Mouse (Mus musculus) adrenal gland, postnatal 36 days (tissue): ENCODE results near the gene Smad6. TPM values are rescaled to one million over a fixed set of nuclear protein-coding genes. Genes with fewer than 3 reads are reported as not detected.

Experiments used
- DNase-seq, 2 experiments: peaks; one replicate each; pipeline ENCODE4 v3.0.0; 2021; ENCODE audit warnings: mixed read lengths in 1 of 2
- total RNA-seq, 2 experiments: library from RNA; stranded (reverse); gene quantifications; 2 replicates each; pipeline ENCODE4 v1.2.3; 2021

Smad6 gene
- total RNA-seq, 2 experiments from 2014 or later, result 6.3 to 12.7 TPM

DNA sequence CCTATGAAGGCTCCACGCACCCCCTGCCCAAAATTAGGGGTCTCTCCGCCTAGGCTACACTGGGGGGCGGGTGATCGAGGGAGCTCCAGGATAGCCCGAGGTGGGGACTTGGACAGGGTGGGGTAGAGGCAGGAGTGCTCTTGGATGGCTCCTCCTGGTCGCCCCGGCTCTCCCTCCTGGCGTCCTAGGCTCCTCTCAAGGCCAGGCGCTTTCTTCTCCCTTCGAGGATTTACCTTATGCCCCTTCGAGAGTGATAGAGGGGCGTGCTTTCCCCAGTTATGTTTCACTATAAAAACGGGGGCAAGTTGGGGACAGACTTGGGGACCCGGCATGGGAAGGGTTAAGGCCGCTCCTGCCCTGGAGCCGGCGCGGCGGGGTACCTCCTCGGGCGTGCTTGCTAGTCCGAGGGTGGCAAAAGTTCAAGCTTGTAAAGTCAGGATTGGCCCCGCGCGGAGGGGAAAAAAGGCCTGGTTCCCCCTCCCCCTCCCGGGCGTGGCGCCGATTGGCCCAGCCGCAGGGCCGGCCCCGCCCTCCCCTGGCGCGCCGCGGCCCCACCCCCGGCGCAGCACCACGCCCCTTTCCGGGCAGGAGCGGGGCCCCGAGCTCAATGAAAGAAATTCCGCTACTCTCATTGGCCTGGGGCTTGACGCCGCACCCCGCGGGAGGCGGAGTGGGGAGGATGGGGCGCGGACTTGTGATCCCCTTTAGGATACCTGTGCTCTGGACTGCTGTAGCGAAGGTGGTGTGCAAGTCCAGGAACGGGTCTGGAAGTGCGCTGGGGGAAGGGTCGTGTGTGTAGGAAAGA, 905 bp upstream of the Smad6 start:
- peak; percentile 97 to 99 for DNase-seq

DNA sequence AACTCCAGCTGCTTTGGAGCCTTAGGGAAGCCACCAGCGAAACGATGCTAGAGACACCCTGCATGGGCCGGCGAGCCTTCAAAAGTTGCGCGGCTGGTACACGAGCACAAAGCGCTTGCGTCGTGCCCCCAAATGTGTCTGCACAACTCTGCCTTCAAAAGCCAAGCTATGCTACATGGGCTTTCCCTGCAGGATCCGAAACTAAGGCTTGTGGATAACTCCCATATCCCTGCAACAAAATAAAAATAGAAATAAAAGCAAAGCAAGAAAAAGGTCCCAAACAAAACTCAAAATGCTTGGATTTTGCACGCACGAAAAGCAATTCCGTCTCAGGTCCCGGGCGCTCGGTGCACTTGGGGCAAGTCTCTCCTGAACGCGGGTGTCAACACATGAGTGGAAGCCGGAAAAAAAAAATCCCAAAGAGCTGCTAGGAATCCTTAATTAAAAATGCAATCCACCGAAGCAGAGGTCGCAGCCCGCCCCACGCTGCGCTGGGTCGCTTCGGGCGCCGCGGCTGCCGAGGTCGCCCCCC, 474 bp downstream of the Smad6 start:
- no peak for DNase-seq

DNA sequence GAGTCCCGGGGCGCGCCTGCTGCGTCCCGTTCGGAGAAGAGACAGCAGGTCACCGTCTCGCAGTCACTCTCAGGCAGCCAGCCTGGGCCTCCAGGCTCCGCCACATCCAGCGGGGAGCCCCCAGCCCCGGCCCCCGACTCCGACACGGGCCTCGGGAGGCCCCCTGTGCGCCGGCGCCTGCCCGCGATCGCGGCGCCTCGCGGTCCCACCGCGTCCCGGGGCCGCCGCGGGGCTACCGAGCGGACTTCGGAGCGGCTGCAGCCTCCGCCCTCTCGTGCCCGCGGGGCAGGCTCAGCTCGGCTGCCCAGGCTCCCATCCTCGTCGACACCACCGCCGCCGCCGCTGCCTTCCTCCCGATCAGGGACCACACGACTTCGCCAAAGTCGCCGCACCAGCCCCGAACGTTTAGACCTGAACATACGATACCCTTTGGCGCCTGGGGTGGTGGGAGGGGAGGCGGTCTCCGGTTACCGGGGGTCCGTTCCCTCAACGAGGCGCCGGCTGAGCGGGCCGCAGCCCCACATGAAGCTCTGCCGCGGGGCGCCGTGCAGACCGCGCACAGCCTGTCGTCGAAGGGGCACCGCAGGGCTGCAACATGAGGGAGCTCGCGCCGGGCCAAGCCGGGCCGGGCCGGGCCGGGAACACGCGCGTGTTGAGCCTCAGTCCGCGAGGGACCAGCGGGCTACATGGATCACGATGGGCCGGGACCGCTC, 1.1 kb downstream of the Smad6 start:
- peak; percentile 49 to 61 for DNase-seq

DNA sequence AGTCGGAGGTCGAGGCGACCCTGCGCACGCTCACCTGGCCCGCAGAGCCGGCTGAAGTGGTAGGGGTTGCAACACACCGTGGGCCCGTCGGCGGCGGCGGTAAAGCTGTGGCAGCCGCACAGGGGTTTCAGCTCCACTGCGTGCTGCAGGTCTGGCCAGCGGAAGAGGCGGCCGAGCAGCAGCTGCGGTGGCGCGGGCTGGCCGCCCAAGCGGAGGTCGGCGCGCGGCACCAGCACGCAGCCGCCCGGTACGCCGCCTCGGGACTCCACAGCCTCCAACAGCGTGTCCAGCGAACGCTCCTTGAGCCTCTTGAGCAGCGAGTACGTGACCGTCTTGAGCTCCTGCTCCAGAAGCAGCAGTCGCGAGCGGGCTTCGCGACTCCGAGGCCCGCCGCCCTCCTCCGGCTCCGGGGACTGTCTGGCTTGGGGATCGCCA, 1.7 kb downstream of the Smad6 start:
- DNase-seq, result peak; percentile 51 to 57

DNA sequence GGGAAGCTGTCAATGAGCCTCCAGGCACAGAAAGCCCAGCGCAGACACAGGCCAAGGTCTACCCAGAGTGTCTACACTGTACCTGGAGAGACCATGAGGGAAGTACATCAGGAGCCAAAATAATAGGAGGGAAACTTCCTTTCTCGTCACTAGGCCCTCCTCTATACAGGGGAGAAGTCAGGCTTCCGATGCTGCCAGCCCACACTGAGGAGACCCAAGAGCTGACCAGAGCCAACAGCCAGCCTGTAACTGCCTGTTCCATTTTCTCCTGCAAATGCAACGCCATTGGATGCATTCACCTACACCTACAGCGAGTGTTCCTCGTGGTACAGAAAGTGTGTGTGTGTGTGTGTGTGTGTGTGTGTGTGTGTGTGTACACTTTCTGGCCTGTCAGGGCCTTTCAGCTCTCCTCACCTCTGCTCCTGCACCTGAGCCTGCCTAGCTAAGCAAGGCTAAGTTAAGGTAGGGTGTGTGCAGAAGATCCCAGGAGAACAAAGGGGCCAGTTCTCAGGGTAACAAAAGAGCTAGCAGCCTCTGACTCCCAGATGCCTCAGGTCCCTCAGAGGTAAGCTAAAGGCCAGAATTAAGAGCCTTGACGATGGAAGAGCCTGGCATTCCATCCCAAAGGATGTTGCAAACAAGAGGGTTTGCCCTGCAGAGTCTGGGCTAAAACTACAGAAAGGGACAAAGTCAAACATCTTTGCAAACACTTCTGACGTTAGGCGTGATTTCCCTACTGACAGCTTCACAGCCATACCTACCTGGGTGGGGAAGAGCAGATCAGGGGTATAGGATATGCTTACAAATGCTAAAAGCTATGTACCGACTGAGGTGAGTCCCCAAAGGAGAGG, 2.6 kb downstream of the Smad6 start:
- no peak for DNase-seq

DNA sequence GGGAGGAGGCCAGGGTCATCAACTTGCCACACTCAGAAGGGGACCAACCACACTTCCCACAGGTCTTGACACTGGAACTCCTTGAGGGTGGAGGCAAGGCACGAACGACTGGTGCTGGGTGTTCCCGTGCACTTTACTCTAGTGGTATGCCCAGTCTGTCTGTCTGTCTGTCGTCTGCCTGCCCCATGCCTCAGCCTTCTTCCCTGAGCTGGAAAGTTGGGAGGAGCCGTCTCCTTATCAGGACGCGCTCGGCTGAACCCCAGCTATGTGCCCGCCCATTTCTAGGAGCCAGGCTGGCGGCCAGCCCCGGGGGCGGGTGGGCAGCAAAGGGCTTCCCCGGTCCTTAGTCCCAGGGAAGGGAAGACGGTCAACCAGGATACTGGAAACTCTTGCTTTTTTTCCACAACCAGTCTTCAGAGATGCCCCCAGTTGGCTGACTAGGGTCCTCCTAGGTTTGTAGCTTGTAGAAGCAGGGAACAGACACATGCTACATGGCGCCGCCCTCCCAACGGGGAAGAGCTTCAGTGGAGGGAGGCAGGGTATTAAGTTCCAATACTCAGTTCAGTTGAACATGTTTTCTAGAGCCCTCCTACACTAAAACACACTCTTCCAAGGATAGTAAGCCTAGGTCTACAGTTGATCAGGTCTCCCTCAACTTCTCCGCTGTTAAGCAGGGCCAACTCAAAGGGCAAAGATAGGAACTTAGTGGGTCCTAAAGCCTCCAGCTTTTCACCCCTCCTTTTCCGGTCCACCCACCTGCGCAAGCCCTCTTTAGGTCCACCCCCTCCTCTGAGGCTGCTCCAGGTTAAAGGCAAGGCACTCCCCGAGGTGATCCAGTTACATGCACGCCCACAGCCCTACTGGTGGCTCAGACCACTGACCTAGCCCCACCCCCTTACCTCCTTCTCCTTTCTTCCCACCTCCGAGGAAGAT, 3.7 kb downstream of the Smad6 start:
- peak; percentile 76 to 79 for DNase-seq

DNA sequence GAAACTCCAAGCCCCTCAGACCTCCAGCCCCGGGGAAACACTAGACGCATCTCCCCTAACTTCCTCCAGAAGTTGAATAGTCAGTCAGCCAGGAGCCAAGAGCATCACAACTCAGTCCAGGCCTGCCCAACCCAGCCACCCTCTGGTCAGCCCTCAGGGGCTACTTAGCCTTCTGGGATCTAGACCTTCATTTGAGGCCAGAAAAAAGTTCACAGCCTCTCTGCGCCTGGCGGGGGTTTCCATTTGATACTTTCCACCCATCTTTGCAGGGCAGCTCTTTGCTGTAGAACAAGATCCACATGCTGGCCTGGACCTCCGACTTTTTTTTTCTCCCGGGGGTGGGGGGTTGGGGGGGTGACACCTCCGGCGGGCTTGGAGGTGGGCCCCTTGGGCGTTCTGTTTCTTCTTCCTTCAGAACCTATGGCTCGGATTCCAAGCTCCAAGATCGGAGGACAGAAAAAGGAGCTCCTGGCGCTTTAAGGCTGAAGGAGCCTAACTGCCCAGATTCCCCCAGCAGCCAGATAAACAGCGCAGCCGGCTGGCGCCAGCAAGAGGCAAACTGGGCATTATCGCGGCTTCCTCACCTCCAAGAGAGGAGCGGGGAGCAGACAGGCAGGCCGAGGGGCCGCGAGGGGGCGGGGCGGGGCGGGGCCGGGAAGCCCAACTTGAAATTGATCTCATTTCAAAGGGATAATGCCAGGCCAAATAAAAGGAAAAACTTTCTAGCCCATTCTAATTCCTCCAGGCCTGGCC, 5.0 kb downstream of the Smad6 start:
- peak; percentile 70 to 76 for DNase-seq

DNA sequence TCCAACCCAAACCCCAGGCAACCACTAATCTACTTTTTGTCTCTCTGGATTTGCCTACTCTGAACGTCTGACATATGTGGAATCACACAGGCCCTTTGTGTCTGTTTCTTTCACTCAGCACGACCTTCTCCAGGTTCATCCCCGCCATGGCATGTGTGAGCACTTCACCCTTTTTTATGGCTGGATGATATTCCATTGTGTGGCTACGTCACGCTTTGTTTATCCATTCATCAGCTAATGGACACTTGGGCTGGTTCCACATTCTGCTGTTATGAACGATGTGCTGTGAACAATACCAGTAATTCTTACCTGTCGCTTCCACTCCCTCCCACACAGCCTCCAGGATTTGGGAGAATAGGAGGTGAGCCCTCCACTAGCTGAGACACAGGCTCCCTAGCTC, 5.8 kb downstream of the Smad6 start:
- no peak for DNase-seq

DNA sequence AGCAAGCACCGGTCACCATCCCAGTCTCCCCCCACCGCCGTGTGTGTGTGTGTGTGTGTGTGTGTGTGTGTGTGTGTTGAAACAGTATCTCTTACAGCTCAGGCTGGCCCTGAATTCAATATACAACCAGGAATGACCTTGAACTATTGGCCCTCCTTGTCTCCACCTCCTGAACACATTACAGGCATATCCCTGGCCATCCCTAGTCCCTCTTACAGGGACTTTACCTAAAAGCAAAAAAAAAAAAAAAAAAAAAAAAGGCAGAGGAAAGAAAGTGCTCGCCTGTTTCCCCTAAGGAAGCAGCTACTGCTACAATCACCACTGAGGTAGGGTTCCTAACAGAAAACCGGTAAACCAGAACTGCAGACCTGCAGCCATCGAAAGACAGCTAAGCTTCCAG, 7.1 kb downstream of the Smad6 start:
- DNase-seq, result no peak

DNA sequence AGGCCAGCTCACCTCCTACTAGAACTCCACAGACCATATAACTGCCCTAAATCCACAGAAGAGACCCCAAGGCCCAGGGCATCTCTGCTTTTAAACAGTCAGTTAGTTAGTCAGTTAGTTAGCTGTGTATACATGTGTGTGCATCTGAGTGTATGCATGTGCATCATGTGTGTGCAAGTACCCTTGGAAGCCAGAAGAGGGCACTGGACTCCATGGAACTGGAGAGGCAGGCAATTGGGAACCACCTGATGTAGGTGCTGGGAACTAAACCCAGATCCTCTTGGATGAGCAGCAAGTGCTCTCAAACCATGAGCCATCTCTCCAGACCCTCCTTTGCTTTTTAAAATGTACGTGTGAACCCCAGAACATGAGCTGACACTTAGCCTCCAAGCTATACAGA, 10.5 kb downstream of the Smad6 start:
- DNase-seq, result no peak

DNA sequence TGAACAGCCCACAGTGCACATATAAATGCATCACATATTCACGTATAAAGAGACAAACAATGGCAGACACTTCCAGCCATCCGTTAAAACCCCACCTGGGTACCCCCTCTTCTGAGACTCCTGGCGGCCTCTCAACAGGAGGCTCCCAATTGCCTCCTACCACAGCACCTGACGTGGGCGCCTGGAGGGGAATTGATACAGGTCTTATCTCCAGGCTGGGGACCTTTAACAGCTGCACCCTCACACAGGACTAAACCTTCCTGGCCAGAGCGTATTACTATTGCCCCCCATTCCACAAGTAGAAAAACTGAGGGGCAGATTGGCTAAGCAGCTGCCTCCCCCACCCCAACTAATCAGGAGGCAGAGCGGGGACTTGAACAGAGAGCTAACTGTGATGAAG, 18.9 kb downstream of the Smad6 start:
- no peak for DNase-seq

DNA sequence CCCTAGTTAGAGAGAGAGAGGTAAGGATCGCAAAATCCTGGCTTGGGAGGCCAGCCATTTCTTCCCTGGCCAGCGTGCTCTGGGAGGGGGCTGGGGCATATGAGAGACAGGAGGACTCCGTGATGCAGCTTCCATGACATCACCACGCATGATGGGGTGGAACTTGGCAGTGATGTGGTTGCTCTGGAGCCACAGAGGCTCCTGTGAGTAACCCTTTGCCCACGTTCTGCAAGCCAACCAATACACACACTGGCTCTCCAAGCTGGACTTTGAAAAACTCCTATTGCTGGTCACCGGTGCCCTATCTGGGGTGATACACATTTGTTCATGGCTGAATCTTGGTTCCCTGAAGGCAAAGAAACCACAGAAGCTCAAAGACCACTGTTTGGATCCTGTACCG, 20.8 kb downstream of the Smad6 start:
- DNase-seq, result no peak

DNA sequence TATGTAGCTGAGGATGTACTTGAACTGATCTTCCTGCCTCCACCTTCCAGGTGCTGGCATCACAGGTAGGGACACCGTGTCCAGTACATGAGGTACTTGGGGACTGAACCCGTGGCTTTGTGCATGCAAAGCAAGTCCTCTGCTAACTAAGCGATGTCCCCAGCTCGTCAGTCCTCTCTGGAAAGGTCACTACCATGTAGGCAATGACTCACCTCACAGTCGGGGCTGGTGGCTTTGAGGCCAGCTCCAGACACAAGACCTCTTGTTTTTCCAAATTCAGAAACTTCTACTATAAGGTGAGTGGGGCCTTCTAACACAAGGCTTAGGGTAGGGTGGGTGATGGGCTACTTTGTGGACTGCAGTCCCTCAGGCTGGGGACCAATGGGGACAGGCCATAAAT, 21.8 kb downstream of the Smad6 start:
- peak; percentile 47 to 61 for DNase-seq

DNA sequence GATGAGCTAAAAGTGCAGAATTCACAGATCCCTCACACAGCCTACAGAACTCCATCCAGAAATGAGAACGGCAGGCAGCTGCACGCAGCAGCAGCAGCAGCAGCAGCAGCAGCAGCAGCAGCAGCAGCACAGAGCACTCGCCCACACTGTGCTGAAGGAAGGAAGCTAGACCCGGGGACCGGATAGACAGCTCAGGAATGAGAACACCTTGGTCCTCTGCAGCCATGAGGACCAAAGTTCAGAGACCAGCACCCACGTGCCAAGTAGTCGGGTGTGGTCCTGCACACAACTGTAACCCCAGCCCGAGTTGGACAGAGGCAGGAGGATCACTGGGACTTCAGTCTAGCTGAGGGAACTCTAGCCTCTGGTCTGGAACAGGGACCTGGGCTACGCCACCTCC, 22.7 kb downstream of the Smad6 start:
- no peak for DNase-seq

DNA sequence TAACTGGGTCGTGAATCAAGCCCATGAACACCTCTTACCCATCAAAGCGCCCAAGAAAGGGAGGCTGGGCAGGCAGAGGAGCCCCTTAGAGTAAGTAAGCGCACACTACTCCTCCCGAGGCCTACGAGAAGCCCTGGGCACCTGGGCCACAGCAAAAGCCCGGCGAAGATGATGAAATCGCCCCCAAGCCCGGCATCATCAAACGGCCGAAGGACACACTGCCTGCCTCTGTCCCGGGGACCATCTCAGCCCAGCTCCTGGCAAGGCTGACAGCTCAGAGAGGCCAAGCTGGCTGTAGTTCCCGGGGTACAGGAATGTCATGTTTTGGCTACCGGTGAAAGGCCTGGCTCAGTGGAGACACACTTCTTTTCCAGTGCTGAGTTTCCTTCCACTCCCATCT, 23.8 kb downstream of the Smad6 start:
- DNase-seq, result peak; percentile 72 to 78

DNA sequence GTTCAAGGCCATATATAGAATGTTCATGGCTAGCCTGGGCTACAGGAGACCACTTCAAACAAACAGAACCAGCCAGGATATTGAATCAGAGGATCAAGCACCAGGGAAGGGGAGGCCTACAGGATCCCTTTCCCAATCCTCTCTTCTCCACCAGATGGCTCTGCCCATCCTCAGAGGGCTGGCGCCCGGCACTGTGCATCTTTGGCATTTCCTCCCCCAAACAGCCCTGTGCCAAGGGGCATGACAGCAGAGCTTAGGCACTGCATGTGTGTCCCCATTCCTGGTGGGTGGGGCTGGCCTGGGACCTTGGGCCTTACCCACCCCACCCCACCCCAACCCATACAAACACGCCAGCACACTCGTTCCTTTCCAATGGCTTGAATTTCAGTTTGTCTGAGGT, 24.4 kb downstream of the Smad6 start:
- peak; percentile 85 to 87 for DNase-seq

DNA sequence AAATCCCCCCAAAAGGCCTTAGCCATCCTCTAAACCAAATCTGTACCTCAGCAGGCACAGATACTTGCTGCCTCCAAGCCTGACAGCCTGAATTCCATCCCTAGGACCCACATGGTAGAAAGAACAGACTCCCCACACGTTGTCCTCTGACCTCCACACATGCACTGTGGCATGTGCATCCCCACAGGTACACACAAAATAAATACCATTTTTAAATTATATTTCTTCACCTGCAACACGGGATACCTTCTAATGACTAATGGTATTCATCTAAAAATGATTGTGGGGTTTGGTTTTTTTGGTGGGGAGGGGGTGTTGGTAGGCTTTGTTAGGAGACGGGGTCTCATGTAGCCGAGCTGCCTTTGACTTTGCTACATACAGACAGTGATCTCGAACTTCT, 28.6 kb downstream of the Smad6 start:
- no peak for DNase-seq

DNA sequence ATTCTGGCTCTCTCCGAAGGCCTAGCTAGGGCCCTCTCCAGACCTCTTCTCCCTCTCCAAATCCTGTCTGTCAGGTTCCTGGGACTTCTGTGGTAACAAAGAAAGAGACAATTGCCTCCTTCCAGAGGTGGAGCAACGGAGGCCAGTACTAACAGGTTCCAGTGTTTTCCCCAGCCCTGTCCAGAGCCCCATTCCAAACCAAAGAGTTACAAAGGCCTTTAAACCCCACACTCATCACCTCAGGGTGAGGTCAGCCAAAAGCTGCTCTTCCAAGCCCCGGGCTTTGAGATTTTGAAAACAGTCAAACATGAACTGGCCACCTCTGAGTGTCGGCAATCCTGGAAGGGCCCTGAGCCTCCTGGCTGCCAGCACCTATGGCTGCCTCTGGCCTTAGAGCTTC, 29.1 kb downstream of the Smad6 start:
- no peak for DNase-seq

DNA sequence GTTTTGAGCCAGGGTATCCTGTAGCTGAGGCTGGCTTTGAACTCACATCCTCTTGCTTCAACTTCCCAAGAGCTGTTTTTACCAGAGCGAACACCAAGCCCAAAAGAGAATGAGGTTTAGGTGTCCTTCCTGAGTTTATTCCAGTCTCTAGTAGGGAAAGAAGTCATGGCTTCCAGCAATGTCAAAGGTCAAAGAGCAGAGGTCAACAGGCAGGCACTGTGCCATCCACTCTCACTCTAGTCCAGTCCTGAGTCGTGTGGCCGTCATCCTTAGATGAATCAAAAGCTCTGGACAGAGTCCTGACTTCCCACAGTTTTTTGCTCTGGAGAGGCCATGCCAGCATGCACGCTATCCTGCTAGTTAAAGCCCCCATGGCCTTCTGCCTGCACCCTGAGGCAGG, 30.7 kb downstream of the Smad6 start:
- no peak for DNase-seq

DNA sequence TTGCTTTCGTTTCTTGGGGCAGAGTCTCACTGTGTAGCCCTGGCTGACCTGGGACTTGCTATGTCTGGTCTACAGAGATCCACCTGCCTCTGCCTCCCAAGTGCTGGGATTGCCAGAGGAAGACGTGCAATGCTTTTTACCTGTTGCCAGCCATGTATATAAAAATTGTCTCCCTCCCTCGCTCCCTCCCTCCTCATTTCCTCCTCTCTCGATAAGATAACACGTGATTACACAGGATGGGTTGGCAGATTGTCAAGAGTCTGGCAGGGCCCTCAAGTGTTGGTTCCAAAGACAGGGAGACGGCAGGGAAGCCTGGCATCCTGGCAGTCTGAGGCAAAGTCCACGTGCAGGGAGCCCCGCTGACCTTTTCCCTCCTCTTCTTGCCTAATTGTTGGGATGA, 32.2 kb downstream of the Smad6 start:
- peak; percentile 40 to 62 for DNase-seq

DNA sequence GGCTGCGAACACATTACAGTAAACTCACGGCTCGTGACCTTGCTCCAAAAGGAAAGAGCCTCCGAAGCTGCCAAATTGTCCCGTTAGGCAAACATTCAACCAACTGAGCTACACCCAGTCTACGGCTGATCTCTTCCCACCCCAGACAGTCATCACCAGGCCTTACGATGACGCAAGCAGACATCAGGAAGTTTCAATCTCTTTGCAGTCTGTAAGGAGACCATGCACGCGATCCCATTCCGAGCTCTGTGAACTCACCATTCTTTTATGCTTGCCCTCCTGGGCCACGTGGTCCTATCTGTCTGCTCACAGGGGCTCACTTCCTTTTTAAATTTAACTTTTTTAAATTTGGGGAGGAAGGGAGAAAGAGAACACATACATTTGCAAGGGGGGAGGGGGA, 32.6 kb downstream of the Smad6 start:
- no peak for DNase-seq
